Mouse (Mus musculus): ENCODE measurements around the gene Cgrrf1. TPM values are rescaled to one million over a fixed set of nuclear protein-coding genes. Genes with fewer than 3 reads are reported as not detected.

Gene Cgrrf1
- 12.0 and 13.0 TPM in 2 replicates for polyA plus RNA-seq (2015; fragmentation: Nextera tagmentation; extraction: Ambion mirVana)

DNA sequence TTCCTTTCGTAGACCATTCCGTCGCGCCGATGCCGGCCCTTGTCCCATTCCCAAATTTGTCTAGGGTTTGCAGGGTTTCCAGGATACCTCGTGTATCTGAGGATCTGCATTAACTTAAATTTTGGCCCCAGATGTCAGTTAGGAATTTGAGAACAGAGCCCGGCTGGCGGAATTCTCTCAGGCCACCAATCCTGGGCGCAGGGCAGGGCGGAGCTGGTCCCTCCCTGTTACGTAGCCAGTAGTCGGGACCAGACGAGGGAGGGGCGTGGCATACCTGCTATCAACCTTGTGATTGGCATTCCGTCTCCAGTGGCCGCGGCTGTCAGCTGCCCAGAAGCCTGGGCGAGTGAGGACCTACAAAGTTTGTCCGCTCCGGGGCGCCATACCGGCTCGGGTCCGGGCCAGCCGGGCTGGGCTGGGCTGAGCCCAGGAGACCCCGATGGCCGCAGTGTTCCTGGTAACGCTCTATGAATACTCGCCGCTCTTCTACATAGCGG, at the start of gene Cgrrf1:
TSS of gene Cgrrf1 (plus strand) at position 289 of the 497 bp plus-strand sequence.
- no peaks in the 10 kb centered on the region for H3K27me3 ChIP-seq (replicated peaks; ENCODE audit: control insufficient read depth, insufficient read depth, low read length)
- H3K4me1 ChIP-seq (replicated peaks; ENCODE audit: control insufficient read depth, insufficient read depth, low read length), result peaks cover 12% of the 10 kb centered on the region
- peak; percentile 98 for ATAC-seq
- no peak within 1 kb of the TSS for H3K27ac ChIP-seq (ENCODE audit: low read length)
- WGBS, result under 1% methylated on average over 32 of the region's 32 CpGs
- no peaks in the 10 kb centered on the region for H3K36me3 ChIP-seq (ENCODE audit: control insufficient read depth, insufficient read depth)
- H3K9ac ChIP-seq (replicated peaks; ENCODE audit: low read depth, low read length), result peak within 1 kb of the TSS; percentile 71
- H3K9me3 ChIP-seq (ENCODE audit: control insufficient read depth, low read length), result no peaks in the 10 kb centered on the region
- H3K4me2 ChIP-seq (ENCODE audit: low read length), result peak within 1 kb of the TSS; percentile 94
- peak within 1 kb of the TSS; percentile 61 for H3K4me3 ChIP-seq (replicated peaks; ENCODE audit: low read length)

DNA sequence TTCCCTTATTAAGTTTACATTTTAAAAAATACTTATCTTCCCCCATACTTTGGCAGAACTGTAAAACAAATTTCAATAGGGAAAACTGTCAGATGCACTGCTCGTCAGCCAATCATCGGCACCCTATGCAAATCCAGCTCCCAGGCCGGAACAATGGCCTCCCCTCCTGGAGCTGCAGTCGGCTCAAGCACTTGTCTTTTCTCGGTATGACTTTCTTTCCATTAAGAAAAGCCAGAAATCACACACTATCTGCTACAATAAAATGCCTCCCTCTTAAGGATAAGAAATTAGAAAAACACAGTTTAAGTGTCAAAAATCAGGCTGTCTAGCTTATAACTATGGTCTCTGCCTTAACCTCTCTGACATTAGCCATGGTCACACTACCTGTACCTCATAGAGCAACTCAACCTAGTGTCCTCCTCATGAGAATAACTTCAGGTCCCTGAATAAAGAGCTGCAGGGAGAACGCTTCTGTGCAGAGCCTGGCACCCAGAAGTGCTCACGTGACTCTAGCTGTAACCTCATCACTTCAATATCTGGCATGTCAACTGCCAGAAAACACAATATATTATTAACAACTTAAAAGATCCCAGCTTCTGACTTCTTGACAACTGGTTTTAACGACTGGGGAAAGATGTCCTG, 49.6 kb upstream of the Cgrrf1 start:
- Histone ChIP-seq H3K4me3 (replicated peaks; ENCODE audit: low read length) (no peak overlapping the region), H3K27ac (ENCODE audit: low read length) (no peak overlapping the region), H3K4me1 (replicated peaks; ENCODE audit: control insufficient read depth, insufficient read depth, low read length) (peaks cover 10% of the 10 kb centered on the region), H3K9me3 (ENCODE audit: control insufficient read depth, low read length) (peaks cover 6% of the 10 kb centered on the region; the same call in 1 of the 2 replicates), H3K27me3 (replicated peaks; ENCODE audit: control insufficient read depth, insufficient read depth, low read length) (no peaks in the 10 kb centered on the region), H3K36me3 (ENCODE audit: control insufficient read depth, insufficient read depth) (peaks cover 25% of the 10 kb centered on the region), H3K9ac (replicated peaks; ENCODE audit: low read depth, low read length) (no peak overlapping the region), H3K4me2 (ENCODE audit: low read length) (no peak overlapping the region)
- ATAC-seq, result no peak
- WGBS, result 79% methylated on average over 8 of the region's 8 CpGs

DNA sequence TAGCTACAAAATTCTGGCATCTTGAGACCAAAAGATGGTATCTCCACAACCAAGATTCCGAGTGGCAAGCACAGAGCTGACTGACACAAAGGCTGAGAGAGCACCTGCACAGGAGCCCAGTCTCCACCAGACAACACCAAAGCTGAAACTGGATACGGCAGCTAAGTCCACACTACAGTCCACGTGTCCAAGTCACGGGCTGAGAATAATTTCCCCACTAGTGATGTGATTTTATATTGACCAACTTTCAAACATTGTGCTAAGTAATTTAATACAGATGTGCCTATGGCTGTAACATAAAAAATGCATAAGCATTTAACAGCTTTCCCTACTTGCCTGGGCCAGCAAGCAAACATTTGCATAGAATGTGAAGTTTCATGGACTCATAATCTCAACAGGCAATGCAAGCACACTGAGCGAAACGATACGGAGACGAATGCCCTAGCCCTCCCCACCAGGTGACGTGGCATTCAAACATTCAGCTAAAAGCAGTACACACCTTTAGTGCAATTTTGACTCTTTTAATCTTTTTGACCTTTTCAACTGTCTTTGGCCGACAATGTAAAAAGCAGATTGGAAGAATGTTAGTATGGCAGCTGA, 48.5 kb upstream of the Cgrrf1 start:
- no peak overlapping the region for H3K9ac ChIP-seq (replicated peaks; ENCODE audit: low read depth, low read length)

DNA sequence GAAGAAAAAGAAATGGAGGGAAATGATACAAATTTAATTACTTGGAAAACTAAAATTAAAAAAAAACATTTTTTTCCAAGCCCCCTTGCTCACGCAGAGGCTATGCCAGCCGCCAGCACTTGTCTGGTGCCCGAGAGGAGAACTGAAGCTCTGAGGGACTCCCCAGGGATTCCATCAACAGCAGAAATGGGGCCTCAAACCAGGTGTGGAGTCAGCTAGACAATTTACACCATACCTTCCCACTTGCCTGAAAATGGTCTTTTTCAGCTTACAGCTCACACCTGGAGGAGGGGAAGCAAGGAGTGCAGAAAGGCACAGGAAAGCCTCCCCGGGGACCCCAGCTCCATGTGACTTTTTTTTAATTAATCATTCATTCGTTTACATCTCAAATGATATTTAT, 46.7 kb upstream of the Cgrrf1 start:
- Histone ChIP-seq H3K4me2 (ENCODE audit: low read length) (no peak overlapping the region), H3K36me3 (ENCODE audit: control insufficient read depth, insufficient read depth) (no peaks in the 10 kb centered on the region), H3K4me1 (replicated peaks; ENCODE audit: control insufficient read depth, insufficient read depth, low read length) (peaks cover 12% of the 10 kb centered on the region), H3K27ac (ENCODE audit: low read length) (no peak overlapping the region), H3K9ac (replicated peaks; ENCODE audit: low read depth, low read length) (no peak overlapping the region), H3K9me3 (ENCODE audit: control insufficient read depth, low read length) (no peaks in the 10 kb centered on the region), H3K4me3 (replicated peaks; ENCODE audit: low read length) (no peak overlapping the region), H3K27me3 (replicated peaks; ENCODE audit: control insufficient read depth, insufficient read depth, low read length) (no peaks in the 10 kb centered on the region)
- WGBS, result 88% methylated on average over 5 of the region's 5 CpGs
- no peak for ATAC-seq

More for the DNA sequence above, 48.5 kb upstream of the Cgrrf1 start:
- WGBS, result 95% methylated on average over 10 of the region's 10 CpGs
- H3K27ac ChIP-seq (ENCODE audit: low read length), result no peak overlapping the region
- peaks cover 3% of the 10 kb centered on the region; the same call in 1 of the 2 replicates for H3K9me3 ChIP-seq (ENCODE audit: control insufficient read depth, low read length)
- no peak overlapping the region for H3K4me3 ChIP-seq (replicated peaks; ENCODE audit: low read length)
- H3K4me2 ChIP-seq (ENCODE audit: low read length), result no peak overlapping the region
- ATAC-seq, result no peak
- peaks cover 16% of the 10 kb centered on the region for H3K36me3 ChIP-seq (ENCODE audit: control insufficient read depth, insufficient read depth)
- no peaks in the 10 kb centered on the region for H3K27me3 ChIP-seq (replicated peaks; ENCODE audit: control insufficient read depth, insufficient read depth, low read length)
- H3K4me1 ChIP-seq (replicated peaks; ENCODE audit: control insufficient read depth, insufficient read depth, low read length), result peaks cover 12% of the 10 kb centered on the region

DNA sequence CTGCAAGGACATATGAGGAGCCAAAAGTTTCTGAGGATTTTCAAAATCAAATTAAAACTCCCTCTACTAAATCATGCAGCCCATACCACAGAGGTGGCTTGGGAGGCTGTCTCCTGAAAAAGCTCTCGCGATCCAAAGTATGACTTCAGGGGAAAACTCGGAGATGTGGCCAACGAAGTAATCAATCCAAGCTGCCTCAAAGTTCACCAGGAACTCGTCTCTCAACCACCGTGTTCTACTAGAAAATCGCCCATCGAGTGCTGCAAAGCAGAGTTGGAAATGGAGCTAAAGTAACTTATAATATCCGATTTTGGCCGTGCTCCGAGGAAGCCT, 44.5 kb upstream of the Cgrrf1 start:
- Histone ChIP-seq H3K27me3 (replicated peaks; ENCODE audit: control insufficient read depth, insufficient read depth, low read length) (no peaks in the 10 kb centered on the region), H3K36me3 (ENCODE audit: control insufficient read depth, insufficient read depth) (no peaks in the 10 kb centered on the region), H3K27ac (ENCODE audit: low read length) (peak overlapping the region; percentile 96), H3K4me3 (replicated peaks; ENCODE audit: low read length) (peak overlapping the region; percentile 91), H3K4me1 (replicated peaks; ENCODE audit: control insufficient read depth, insufficient read depth, low read length) (peaks cover 12% of the 10 kb centered on the region), H3K9ac (replicated peaks; ENCODE audit: low read depth, low read length) (peak overlapping the region; percentile 98), H3K4me2 (ENCODE audit: low read length) (peak overlapping the region; percentile 68), H3K9me3 (ENCODE audit: control insufficient read depth, low read length) (no peaks in the 10 kb centered on the region)
- WGBS, result under 1% methylated on average over 11 of the region's 11 CpGs
- ATAC-seq, result no peak

DNA sequence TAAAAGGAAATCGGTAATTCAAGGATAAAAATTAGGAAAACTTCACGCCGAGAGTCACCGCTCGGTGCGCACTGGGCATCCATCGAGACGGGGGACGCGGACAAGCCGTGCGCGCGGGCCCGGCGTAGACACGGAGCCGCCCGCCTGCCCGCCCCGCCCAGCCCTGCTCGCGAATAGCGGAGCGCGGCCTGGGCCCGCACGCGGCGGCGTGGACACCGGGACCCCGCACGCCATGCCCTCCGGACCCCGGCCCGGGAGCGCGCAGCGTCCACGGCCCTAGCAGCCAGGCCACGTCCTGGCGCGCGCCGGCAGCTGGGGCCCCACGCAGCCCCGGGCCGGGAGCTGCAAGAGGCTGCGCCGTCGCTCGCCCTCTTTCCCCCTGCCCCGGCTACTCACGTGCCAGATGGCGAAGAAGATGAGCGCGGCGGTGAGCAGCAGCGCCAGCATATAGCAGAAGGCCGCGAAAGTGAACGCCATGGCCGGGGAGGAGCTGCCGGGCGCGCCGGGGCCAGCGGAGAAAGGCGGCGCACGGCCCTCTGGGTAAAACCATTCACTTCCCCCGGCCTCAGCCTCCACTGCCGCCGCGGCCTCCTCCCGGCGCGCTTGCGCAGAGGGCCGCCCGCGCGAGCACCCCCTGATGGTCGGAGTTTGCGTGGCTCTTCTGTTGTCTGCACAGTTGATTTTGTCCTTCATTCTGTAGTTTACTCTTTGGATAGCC, 44.0 kb upstream of the Cgrrf1 start, which contains the start of gene Cnih1:
TSS of gene Cnih1 (minus strand) at position 625 of the 718 bp plus-strand sequence.
- peak; percentile 98 for ATAC-seq
- peak within 1 kb of the TSS; percentile 68 for H3K4me2 ChIP-seq (ENCODE audit: low read length)
- H3K36me3 ChIP-seq (ENCODE audit: control insufficient read depth, insufficient read depth), result no peaks in the 10 kb centered on the region
- no peaks in the 10 kb centered on the region for H3K9me3 ChIP-seq (ENCODE audit: control insufficient read depth, low read length)
- under 1% methylated on average over 58 of the region's 86 CpGs for WGBS
- peak within 1 kb of the TSS; percentile 96 for H3K27ac ChIP-seq (ENCODE audit: low read length)
- no peaks in the 10 kb centered on the region for H3K27me3 ChIP-seq (replicated peaks; ENCODE audit: control insufficient read depth, insufficient read depth, low read length)
- H3K9ac ChIP-seq (replicated peaks; ENCODE audit: low read depth, low read length), result peak within 1 kb of the TSS; percentile 98
- peaks cover 12% of the 10 kb centered on the region for H3K4me1 ChIP-seq (replicated peaks; ENCODE audit: control insufficient read depth, insufficient read depth, low read length)
- H3K4me3 ChIP-seq (replicated peaks; ENCODE audit: low read length), result peak within 1 kb of the TSS; percentile 91

GRCm38 (mm10) chr14:46788505-46788901, 43.4 kb upstream of the Cgrrf1 start:
- Histone ChIP-seq H3K27me3 (replicated peaks; ENCODE audit: control insufficient read depth, insufficient read depth, low read length) (no peaks in the 10 kb centered on the region), H3K36me3 (ENCODE audit: control insufficient read depth, insufficient read depth) (no peaks in the 10 kb centered on the region), H3K4me2 (ENCODE audit: low read length) (peak overlapping the region; percentile 14), H3K9ac (replicated peaks; ENCODE audit: low read depth, low read length) (no peak overlapping the region), H3K4me1 (replicated peaks; ENCODE audit: control insufficient read depth, insufficient read depth, low read length) (peaks cover 12% of the 10 kb centered on the region), H3K27ac (ENCODE audit: low read length) (no peak overlapping the region), H3K9me3 (ENCODE audit: control insufficient read depth, low read length) (no peaks in the 10 kb centered on the region), H3K4me3 (replicated peaks; ENCODE audit: low read length) (peak overlapping the region; percentile 91; the same call in 1 of the 2 replicates)
- 23% methylated on average over 8 of the region's 8 CpGs for WGBS
- no peak; the same call in 1 of the 2 replicates for ATAC-seq

DNA sequence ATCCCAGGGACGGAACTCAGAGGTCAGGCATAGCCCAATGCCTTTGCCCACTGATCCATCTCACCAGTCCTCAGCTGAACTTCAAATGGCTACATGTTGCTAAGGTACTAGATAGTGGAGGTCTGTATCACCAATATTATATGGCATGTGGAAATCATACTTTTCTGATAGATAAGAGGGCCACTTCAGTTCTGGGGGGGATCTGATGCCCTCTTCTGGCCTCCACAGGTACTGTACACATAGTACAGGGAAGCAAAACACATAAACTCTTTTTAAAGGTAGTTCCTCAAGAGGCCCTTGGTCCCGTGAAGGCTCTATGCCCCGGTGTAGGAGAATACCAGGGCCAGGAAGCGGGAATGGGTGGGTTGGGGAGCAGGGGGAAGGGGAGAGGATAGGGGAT, 41.6 kb upstream of the Cgrrf1 start:
- H3K4me3 ChIP-seq (replicated peaks; ENCODE audit: low read length), result no peak overlapping the region
- no peaks in the 10 kb centered on the region for H3K27me3 ChIP-seq (replicated peaks; ENCODE audit: control insufficient read depth, insufficient read depth, low read length)
- ATAC-seq, result no peak
- no peaks in the 10 kb centered on the region for H3K36me3 ChIP-seq (ENCODE audit: control insufficient read depth, insufficient read depth)
- no peak overlapping the region for H3K4me2 ChIP-seq (ENCODE audit: low read length)
- no peaks in the 10 kb centered on the region for H3K9me3 ChIP-seq (ENCODE audit: control insufficient read depth, low read length)
- peaks cover 12% of the 10 kb centered on the region for H3K4me1 ChIP-seq (replicated peaks; ENCODE audit: control insufficient read depth, insufficient read depth, low read length)
- 72% methylated on average over 4 of the region's 4 CpGs for WGBS
- no peak overlapping the region for H3K9ac ChIP-seq (replicated peaks; ENCODE audit: low read depth, low read length)
- H3K27ac ChIP-seq (ENCODE audit: low read length), result no peak overlapping the region

GRCm38 (mm10) chr14:46790723-46791122, 41.2 kb upstream of the Cgrrf1 start:
- H3K4me2 ChIP-seq (ENCODE audit: low read length), result no peak overlapping the region
- H3K9ac ChIP-seq (replicated peaks; ENCODE audit: low read depth, low read length), result no peak overlapping the region
- H3K9me3 ChIP-seq (ENCODE audit: control insufficient read depth, low read length), result no peaks in the 10 kb centered on the region
- ATAC-seq, result no peak
- H3K4me3 ChIP-seq (replicated peaks; ENCODE audit: low read length), result no peak overlapping the region
- H3K27me3 ChIP-seq (replicated peaks; ENCODE audit: control insufficient read depth, insufficient read depth, low read length), result no peaks in the 10 kb centered on the region
- H3K27ac ChIP-seq (ENCODE audit: low read length), result no peak overlapping the region
- 95% methylated on average over 6 of the region's 6 CpGs for WGBS
- no peaks in the 10 kb centered on the region for H3K36me3 ChIP-seq (ENCODE audit: control insufficient read depth, insufficient read depth)
- H3K4me1 ChIP-seq (replicated peaks; ENCODE audit: control insufficient read depth, insufficient read depth, low read length), result peaks cover 12% of the 10 kb centered on the region

Measured in forebrain, embryonic 16.5 days (tissue).